Mouse (Mus musculus): ENCODE results near the gene Olfr543. TPM values are rescaled to one million over a fixed set of nuclear protein-coding genes. Genes with fewer than 3 reads are reported as not detected.

Gene Olfr543
- total RNA-seq, 2 experiments from 2014 or later: not detected

- DNase-seq (ENCODE audit: low spot score): no peak
Measured at GRCm38 (mm10) chr7:102476601-102477000, 4.9 kb downstream of the Olfr543 start.

GRCm38 (mm10) chr7:102472675-102473074 lies 8.8 kb downstream of the Olfr543 start:
- DNase-seq (ENCODE audit: low spot score): no peak

- no peak for DNase-seq (ENCODE audit: low spot score)
Measured at GRCm38 (mm10) chr7:102467566-102467965, 13.9 kb downstream of the Olfr543 start.

GRCm38 (mm10) chr7:102458618-102459380 lies 22.7 kb downstream of the Olfr543 start:
- no peak for DNase-seq (ENCODE audit: low spot score)

- DNase-seq (ENCODE audit: low spot score): peak; percentile 41
Measured at GRCm38 (mm10) chr7:102446438-102446837, 35.0 kb downstream of the Olfr543 start.

- DNase-seq (ENCODE audit: low spot score): no peak
Measured at GRCm38 (mm10) chr7:102444301-102444700, 37.2 kb downstream of the Olfr543 start.

- no peak for DNase-seq (ENCODE audit: low spot score)
Measured at GRCm38 (mm10) chr7:102442432-102442831, 39.0 kb downstream of the Olfr543 start.

- DNase-seq (ENCODE audit: low spot score): peak; percentile 96
Measured at GRCm38 (mm10) chr7:102441657-102442391, 39.7 kb downstream of the Olfr543 start, which contains the start of gene Rrm1. Gene Rrm1 (plus strand): TSS chr7:102441695.

- DNase-seq (ENCODE audit: low spot score): no peak
Measured at GRCm38 (mm10) chr7:102440822-102441656, 40.4 kb downstream of the Olfr543 start.

GRCm38 (mm10) chr7:102434344-102434743 lies 47.1 kb downstream of the Olfr543 start:
- DNase-seq (ENCODE audit: low spot score): no peak

Other genes starting within 250 kb of the Olfr543 start
- gene Rhog, start 225.6 kb downstream of the Olfr543 start, total RNA-seq (2021): 10 to 100 TPM; 13.8 to 17.4 TPM
- 100 to 1,000 TPM; 169 to 172 TPM for gene Stim1, start 213.9 kb downstream of the Olfr543 start, total RNA-seq (2021)
- 10 to 100 TPM; 18.1 to 20.5 TPM for gene Rrm1, start 40.0 kb downstream of the Olfr543 start, total RNA-seq (2021)
- not detected for gene Olfr544, start 6.6 kb upstream of the Olfr543 start, total RNA-seq (2021)
- not detected for gene Olfr545, start 17.9 kb upstream of the Olfr543 start, total RNA-seq (2021)
- not detected for gene Olfr547, start 53.1 kb upstream of the Olfr543 start, total RNA-seq (2021)
- not detected for gene Olfr548-ps1, start 59.2 kb upstream of the Olfr543 start, total RNA-seq (2021)
- not detected for gene Olfr549, start 68.2 kb upstream of the Olfr543 start, total RNA-seq (2021)
- 1 to 10 TPM; 1.7 to 3.2 TPM for gene Trim21, start 83.8 kb upstream of the Olfr543 start, total RNA-seq (2021)
- gene Olfr550, start 89.8 kb upstream of the Olfr543 start, total RNA-seq (2021): under 1 TPM in 1 of 2 experiments, not detected in 1; 0.16 TPM
- gene Olfr551, start 110.2 kb upstream of the Olfr543 start, total RNA-seq (2021): not detected
- gene Olfr552, start 116.1 kb upstream of the Olfr543 start, total RNA-seq (2021): under 1 TPM; 0.09 to 0.17 TPM
- not detected for gene Olfr553, start 136.5 kb upstream of the Olfr543 start, total RNA-seq (2021)
- not detected for gene Olfr554, start 156.8 kb upstream of the Olfr543 start, total RNA-seq (2021)
- not detected for gene Olfr555, start 177.1 kb upstream of the Olfr543 start, total RNA-seq (2021)
- gene Olfr556, start 183.2 kb upstream of the Olfr543 start, total RNA-seq (2021): not detected
- gene Trim68, start 205.6 kb upstream of the Olfr543 start, total RNA-seq (2021): 1 to 10 TPM; 3.8 to 4.5 TPM
- not detected for gene Olfr557, start 214.2 kb upstream of the Olfr543 start, total RNA-seq (2021)
- gene Olfr558, start 220.5 kb upstream of the Olfr543 start, total RNA-seq (2021): 1 to 10 TPM in 1 of 2 experiments, under 1 TPM in 1; 0.91 to 1.3 TPM
- not detected for gene Olfr33, start 237.4 kb upstream of the Olfr543 start, total RNA-seq (2021)
- gene Olfr559, start 245.8 kb upstream of the Olfr543 start, total RNA-seq (2021): not detected

All from gastrocnemius, adult 18-20 months (tissue).